Mouse (Mus musculus) urinary bladder, adult 2 months (tissue): Measurements from ENCODE around the gene Ramp2. TPM values are rescaled to one million over a fixed set of nuclear protein-coding genes. Genes with fewer than 3 reads are reported as not detected.

ENCODE experiments used
- polyA plus RNA-seq: library from polyadenylated mRNA; depleted of rRNA; stranded (reverse); fragments of >200 nt; gene quantifications from 2 replicates; pipeline ENCODE4 v1.2.3, GENCODE M21; 2012; rRNA removed

Ramp2 gene
- polyA plus RNA-seq, 1 experiment: 82.0 TPM

Other genes with a start within 250 kb of the Ramp2 start
- 66.9 and 74.1 TPM in 2 replicates for gene Atp6v0a1, start 236.6 kb upstream of the Ramp2 start, polyA plus RNA-seq
- gene Naglu, start 176.0 kb upstream of the Ramp2 start, polyA plus RNA-seq: 27.2 and 29.0 TPM in 2 replicates
- gene Hsd17b1, start 167.6 kb upstream of the Ramp2 start, polyA plus RNA-seq: 0.56 and 0.57 TPM in 2 replicates
- gene Coasy, start 163.5 kb upstream of the Ramp2 start, polyA plus RNA-seq: 25.8 and 38.8 TPM in 2 replicates
- 34.1 and 38.0 TPM in 2 replicates for gene Mlx, start 158.8 kb upstream of the Ramp2 start, polyA plus RNA-seq
- 7.1 and 7.9 TPM in 2 replicates for gene Psmc3ip, start 150.6 kb upstream of the Ramp2 start, polyA plus RNA-seq
- 66.2 and 67.3 TPM in 2 replicates for gene Retreg3, start 126.1 kb upstream of the Ramp2 start, polyA plus RNA-seq
- 4.3 and 11.0 TPM in 2 replicates for gene Tubg1, start 126.1 kb upstream of the Ramp2 start, polyA plus RNA-seq
- 3.3 and 5.0 TPM in 2 replicates for gene Tubg2, start 90.1 kb upstream of the Ramp2 start, polyA plus RNA-seq
- gene Cntnap1, start 75.5 kb upstream of the Ramp2 start, polyA plus RNA-seq: 4.2 and 5.8 TPM in 2 replicates
- 33.9 and 35.6 TPM in 2 replicates for gene Plekhh3, start 74.7 kb upstream of the Ramp2 start, polyA plus RNA-seq
- gene Ccr10, start 70.6 kb upstream of the Ramp2 start, polyA plus RNA-seq: 0.19 and 0.21 TPM in 2 replicates
- 45.0 and 45.7 TPM in 2 replicates for gene Ezh1, start 19.6 kb upstream of the Ramp2 start, polyA plus RNA-seq
- gene Vps25, start 7.7 kb downstream of the Ramp2 start, polyA plus RNA-seq: 73.3 and 91.1 TPM in 2 replicates
- gene Wnk4, start 14.5 kb downstream of the Ramp2 start, polyA plus RNA-seq: 7.4 and 10.6 TPM in 2 replicates
- gene Cntd1, start 33.0 kb downstream of the Ramp2 start, polyA plus RNA-seq: 1.4 and 1.5 TPM in 2 replicates
- gene Coa3, start 33.1 kb downstream of the Ramp2 start, polyA plus RNA-seq: 155 and 156 TPM in 2 replicates
- gene Becn1, start 56.3 kb downstream of the Ramp2 start, polyA plus RNA-seq: 147 and 154 TPM in 2 replicates
- gene Psme3, start 70.2 kb downstream of the Ramp2 start, polyA plus RNA-seq: 60.6 and 68.7 TPM in 2 replicates
- 3.8 and 4.8 TPM in 2 replicates for gene Aoc2, start 79.0 kb downstream of the Ramp2 start, polyA plus RNA-seq
- 59.2 and 75.5 TPM in 2 replicates for gene Aoc3, start 84.6 kb downstream of the Ramp2 start, polyA plus RNA-seq
- gene G6pc, start 121.5 kb downstream of the Ramp2 start, polyA plus RNA-seq: not detected in 2 replicates
- gene Aarsd1, start 171.6 kb downstream of the Ramp2 start, polyA plus RNA-seq: 26.1 and 27.7 TPM in 2 replicates
- 0.95 and 1.0 TPM in 2 replicates for gene Gm27029, start 178.8 kb downstream of the Ramp2 start, polyA plus RNA-seq
- gene Rundc1, start 179.1 kb downstream of the Ramp2 start, polyA plus RNA-seq: 22.1 and 22.9 TPM in 2 replicates
- 21.1 and 28.2 TPM in 2 replicates for gene Ptges3l, start 179.3 kb downstream of the Ramp2 start, polyA plus RNA-seq
- gene Rpl27, start 196.3 kb downstream of the Ramp2 start, polyA plus RNA-seq: 932 and 1,046 TPM in 2 replicates
- gene Ifi35, start 202.4 kb downstream of the Ramp2 start, polyA plus RNA-seq: 66.6 and 79.9 TPM in 2 replicates
- gene Rnd2, start 219.0 kb downstream of the Ramp2 start, polyA plus RNA-seq: 19.2 TPM in 2 replicates
- gene Vat1, start 220.2 kb downstream of the Ramp2 start, polyA plus RNA-seq: 172 and 197 TPM in 2 replicates